17 mouse cellular contexts compared by ENCODE assay signal in the genomic region with DNA sequence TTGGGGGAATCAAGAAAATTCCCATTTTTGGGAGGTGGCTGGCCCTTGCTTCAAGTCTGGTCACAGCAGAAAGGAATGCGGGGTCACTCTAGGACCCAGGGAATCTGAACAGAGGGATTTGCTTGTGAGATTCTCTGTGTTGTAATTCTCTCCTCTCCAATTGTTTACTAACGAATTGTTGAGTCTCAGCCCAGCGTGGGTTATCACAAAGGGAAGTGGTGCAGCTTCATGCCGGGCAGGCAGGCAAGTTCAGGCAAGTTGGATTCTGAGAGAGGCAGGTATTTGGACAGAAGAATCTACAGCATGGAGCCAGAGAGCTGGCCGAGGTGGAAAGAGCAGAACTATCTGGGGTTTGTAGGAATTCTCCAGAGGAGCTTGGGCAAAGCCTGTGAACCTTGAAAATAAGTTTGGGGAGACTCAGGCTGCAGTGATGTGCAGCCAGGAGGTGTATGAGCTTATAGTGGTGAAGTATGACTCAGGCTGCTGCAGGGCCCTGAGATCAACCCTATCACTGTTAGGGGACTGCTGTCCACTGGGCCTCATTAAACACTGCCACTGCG. TPM values are rescaled to one million over a fixed set of nuclear protein-coding genes. Genes with fewer than 3 reads are reported as not detected.
DNase-seq lines count a peak whose midpoint lies in the region; ATAC-seq and TF ChIP-seq lines count a peak whose summit lies in the region.
"Had no signal": no experiment of that assay in that cellular context is flagged by ENCODE, and none has a peak within 500 bp of the region (broad histone marks: within the 10 kb centered on the region; RNA-seq: fewer than 3 reads in every experiment).

No protein-coding gene starts in this region.

- WGBS in heart, adult 2 months: 29% methylated on average over 6 of the region's 6 CpGs
- 47% methylated on average over 6 of the region's 6 CpGs for WGBS in hindbrain, embryonic 11.5 days

- H3K27ac ChIP-seq in heart, adult 2 months: peak overlapping the region; percentile 31
- no peak overlapping the region for H3K27ac ChIP-seq in hindbrain, embryonic 11.5 days (ENCODE audit: low read depth, low read length)
- H3K27ac ChIP-seq: hindbrain, embryonic 13.5 days; liver, embryonic 13.5 days had no signal

- DNase-seq in heart, adult 2 months: no peak
- no peak for DNase-seq in heart, postnatal 25 days (ENCODE audit: low spot score)
- DNase-seq in urinary bladder, postnatal 14 days (ENCODE audit: low spot score): peak; percentile 82
- no peak for DNase-seq in urinary bladder, adult 2 months (ENCODE audit: low spot score)
- DNase-seq in gonadal fat pad, adult 2 months (ENCODE audit: low read depth): peak; percentile 90
- no peak for DNase-seq in ovary, postnatal 14 days (ENCODE audit: low spot score)
- DNase-seq in hindbrain, embryonic 11.5 days (ENCODE audit: low spot score): no peak
- DNase-seq in layer of hippocampus, adult 9-11 months: no peak
- DNase-seq: B cell, adult 2 months; cerebellum, postnatal 10 days; forebrain, postnatal 0 days; kidney, adult 8-10 months; liver, embryonic 13.5 days had no signal

- no peaks in the 10 kb centered on the region for H3K27me3 ChIP-seq in heart, adult 2 months (ENCODE audit: control insufficient read depth, insufficient read depth, low read length)
- no peaks in the 10 kb centered on the region for H3K27me3 ChIP-seq in hindbrain, embryonic 11.5 days (ENCODE audit: control insufficient read depth, insufficient read depth, low read length)
- H3K27me3 ChIP-seq: hindbrain, embryonic 13.5 days; liver, embryonic 13.5 days had no signal

- intact Hi-C loops in heart, adult 2 months (cut with DNase I): no loop called here
- intact Hi-C loops in heart, postnatal 25 days (cut with DNase I): no loop called here

- H3K4me2 ChIP-seq in hindbrain, embryonic 11.5 days (replicated peaks; ENCODE audit: low read depth, low read length): no peak overlapping the region
- H3K4me2 ChIP-seq: hindbrain, embryonic 13.5 days; liver, embryonic 13.5 days had no signal

- TF ChIP-seq EP300 in heart, adult 2 months (IDR thresholded peaks at IDR 0.05; ENCODE audit: insufficient read depth, low read depth, low read length): no peak

- TF ChIP-seq POLR2A in heart, adult 2 months (IDR thresholded peaks at IDR 0.05; ENCODE audit: insufficient read depth, low read depth, low read length): no peak

- H3K36me3 ChIP-seq in heart, adult 2 months (ENCODE audit: control insufficient read depth, insufficient read depth, low read length): peaks cover 4% of the 10 kb centered on the region
- H3K36me3 ChIP-seq in hindbrain, embryonic 11.5 days (ENCODE audit: control insufficient read depth, insufficient read depth, low read length): no peaks in the 10 kb centered on the region
- H3K36me3 ChIP-seq: hindbrain, embryonic 13.5 days; liver, embryonic 13.5 days had no signal

- ATAC-seq in hindbrain, embryonic 11.5 days (ENCODE audit: low FRiP score): no peak
- ATAC-seq: forebrain, postnatal 0 days had no signal

- H3K9me3 ChIP-seq in hindbrain, embryonic 11.5 days (ENCODE audit: control insufficient read depth, low read length): no peaks in the 10 kb centered on the region
- H3K9me3 ChIP-seq: hindbrain, embryonic 13.5 days; liver, embryonic 13.5 days had no signal

- no peak overlapping the region for H3K9ac ChIP-seq in heart, adult 2 months (ENCODE audit: low read depth, low read length)
- H3K9ac ChIP-seq in hindbrain, embryonic 11.5 days (ENCODE audit: low read depth, low read length): no peak overlapping the region
- H3K9ac ChIP-seq: forebrain, postnatal 0 days; hindbrain, embryonic 13.5 days; liver, embryonic 13.5 days had no signal

- peaks cover 15% of the 10 kb centered on the region for H3K4me1 ChIP-seq in heart, adult 2 months (ENCODE audit: control insufficient read depth, insufficient read depth, low read length)
- no peaks in the 10 kb centered on the region for H3K4me1 ChIP-seq in hindbrain, embryonic 11.5 days (replicated peaks; ENCODE audit: control insufficient read depth, insufficient read depth, low read length)
- H3K4me1 ChIP-seq: liver, embryonic 13.5 days had no signal

- TF ChIP-seq CTCF in heart, adult 2 months (IDR thresholded peaks at IDR 0.05): no peak

- no peaks in the 10 kb centered on the region for H3K79me2 ChIP-seq in heart, adult 2 months (replicated peaks; ENCODE audit: control insufficient read depth, insufficient read depth, low read length)

- H3K4me3 ChIP-seq in heart, adult 2 months: no peak overlapping the region
- H3K4me3 ChIP-seq in hindbrain, embryonic 11.5 days (ENCODE audit: low read depth, low read length): no peak overlapping the region
- H3K4me3 ChIP-seq: hindbrain, embryonic 13.5 days; liver, embryonic 13.5 days; myocyte had no signal

RNA-seq across cellular contexts. Expression of gene Adm, which starts 43.7 kb away (rescaled TPM):
- total RNA-seq in heart, adult 2 months (2021): 10 to 100 TPM in 1 of 2 experiments, 1 to 10 TPM in 1; 9.0 to 11.2 TPM
- polyA plus RNA-seq in heart, adult 2 months (2012; rRNA removed): 18.1 and 18.8 TPM in 2 replicates
- 10 to 100 TPM in 1 of 2 experiments, 1 to 10 TPM in 1; 9.6 to 13.0 TPM for total RNA-seq in heart, postnatal 25 days (2021)
- 17.4 and 19.3 TPM in 2 replicates for polyA plus RNA-seq in urinary bladder, adult 2 months (2012; rRNA removed)
- polyA plus RNA-seq in gonadal fat pad, adult 2 months (2012; rRNA removed): 10.2 and 17.4 TPM in 2 replicates
- polyA plus RNA-seq in hindbrain, embryonic 11.5 days (2014; fragmentation: Nextera tagmentation; extraction: Ambion mirVana): 4.1 and 5.0 TPM in 2 replicates
- total RNA-seq: megakaryocyte-erythroid progenitor cell, adult 5-6 weeks; MEL had no signal

RNA-seq across cellular contexts. Expression of gene Sbf2, which starts 56.5 kb away (rescaled TPM):
- total RNA-seq in heart, adult 2 months (2021): 10 to 100 TPM; 39.7 to 40.4 TPM
- polyA plus RNA-seq in heart, adult 2 months (2012; rRNA removed): 16.1 and 31.1 TPM in 2 replicates
- total RNA-seq in heart, postnatal 25 days (2021): 10 to 100 TPM; 48.7 to 49.7 TPM
- polyA plus RNA-seq in urinary bladder, adult 2 months (2012; rRNA removed): 30.0 and 33.0 TPM in 2 replicates
- polyA plus RNA-seq in gonadal fat pad, adult 2 months (2012; rRNA removed): 26.8 and 27.6 TPM in 2 replicates
- polyA plus RNA-seq in hindbrain, embryonic 11.5 days (2014; fragmentation: Nextera tagmentation; extraction: Ambion mirVana): 39.1 and 48.9 TPM in 2 replicates

Comparison
In these comparisons a context has a peak if more than half of its experiments do, and no peak if none do; other contexts are left out.
1. DNase-seq: peak in urinary bladder, postnatal 14 days (single experiment) and gonadal fat pad, adult 2 months (single experiment); none in heart, adult 2 months (0 of 2), heart, postnatal 25 days (single experiment), urinary bladder, adult 2 months (single experiment), ovary, postnatal 14 days (single experiment), hindbrain, embryonic 11.5 days (single experiment) and layer of hippocampus, adult 9-11 months (single experiment).